Mouse (Mus musculus): ENCODE measurements around the gene Tbc1d7. TPM values are rescaled to one million over a fixed set of nuclear protein-coding genes. Genes with fewer than 3 reads are reported as not detected.

Gene Tbc1d7
- polyA plus RNA-seq, 1 experiment from 2014 or later, result 45.0 TPM

DNA sequence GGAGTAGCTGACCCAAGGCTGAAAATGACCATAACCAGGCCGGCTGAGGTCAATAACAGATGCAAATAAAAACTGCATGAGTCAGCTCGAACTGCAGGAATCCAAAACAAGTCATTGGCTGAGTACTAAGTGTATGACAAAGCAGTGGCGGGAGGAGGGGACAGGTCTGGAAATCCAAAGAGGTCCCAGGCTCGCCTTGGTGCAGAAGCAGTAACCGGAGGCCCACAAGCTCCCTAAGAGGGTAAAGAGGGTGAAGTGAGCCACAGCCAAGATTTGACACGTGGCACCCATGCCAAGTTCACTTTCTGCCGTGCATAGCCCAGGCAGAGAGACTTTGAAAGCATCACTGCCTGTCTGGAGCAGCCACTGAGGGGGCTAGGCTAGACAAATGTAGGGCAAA lies 41.0 kb upstream of the Tbc1d7 start:
- WGBS, result 46% methylated on average over 7 of the region's 7 CpGs
- no peak for ATAC-seq (replicated peaks; ENCODE audit: low FRiP score, low TSS enrichment, low read depth)

GRCm38 (mm10) chr13:43210956-43211355 lies 39.7 kb upstream of the Tbc1d7 start:
- H3K4me1 ChIP-seq (replicated peaks; ENCODE audit: control insufficient read depth, insufficient read depth, low read length), result peaks cover 13% of the 10 kb centered on the region; the same call in 1 of the 2 replicates
- no peaks in the 10 kb centered on the region for H3K36me3 ChIP-seq (ENCODE audit: control insufficient read depth, insufficient read depth, low read length)
- 80% methylated on average over 5 of the region's 5 CpGs for WGBS
- H3K9ac ChIP-seq (ENCODE audit: low read length), result no peak overlapping the region
- H3K4me2 ChIP-seq (ENCODE audit: low read length), result no peak overlapping the region
- no peak for ATAC-seq (replicated peaks; ENCODE audit: low FRiP score, low TSS enrichment, low read depth)
- DNase-seq (ENCODE audit: low spot score), result no peak
- H3K4me3 ChIP-seq (ENCODE audit: low read depth, low read length), result no peak overlapping the region
- H3K9me3 ChIP-seq (ENCODE audit: control insufficient read depth, low read length), result no peaks in the 10 kb centered on the region
- no peak overlapping the region for H3K27ac ChIP-seq (ENCODE audit: low read depth)
- no peaks in the 10 kb centered on the region for H3K27me3 ChIP-seq (replicated peaks; ENCODE audit: control insufficient read depth, insufficient read depth, low read length)

More for the DNA sequence above, 41.0 kb upstream of the Tbc1d7 start:
- DNase-seq (ENCODE audit: low spot score), result no peak
- Histone ChIP-seq H3K4me2 (ENCODE audit: low read length) (no peak overlapping the region), H3K27me3 (replicated peaks; ENCODE audit: control insufficient read depth, insufficient read depth, low read length) (no peaks in the 10 kb centered on the region), H3K9ac (ENCODE audit: low read length) (no peak overlapping the region), H3K4me3 (ENCODE audit: low read depth, low read length) (no peak overlapping the region), H3K36me3 (ENCODE audit: control insufficient read depth, insufficient read depth, low read length) (no peaks in the 10 kb centered on the region), H3K27ac (ENCODE audit: low read depth) (no peak overlapping the region), H3K9me3 (ENCODE audit: control insufficient read depth, low read length) (no peaks in the 10 kb centered on the region), H3K4me1 (replicated peaks; ENCODE audit: control insufficient read depth, insufficient read depth, low read length) (peaks cover 13% of the 10 kb centered on the region; the same call in 1 of the 2 replicates)

DNA sequence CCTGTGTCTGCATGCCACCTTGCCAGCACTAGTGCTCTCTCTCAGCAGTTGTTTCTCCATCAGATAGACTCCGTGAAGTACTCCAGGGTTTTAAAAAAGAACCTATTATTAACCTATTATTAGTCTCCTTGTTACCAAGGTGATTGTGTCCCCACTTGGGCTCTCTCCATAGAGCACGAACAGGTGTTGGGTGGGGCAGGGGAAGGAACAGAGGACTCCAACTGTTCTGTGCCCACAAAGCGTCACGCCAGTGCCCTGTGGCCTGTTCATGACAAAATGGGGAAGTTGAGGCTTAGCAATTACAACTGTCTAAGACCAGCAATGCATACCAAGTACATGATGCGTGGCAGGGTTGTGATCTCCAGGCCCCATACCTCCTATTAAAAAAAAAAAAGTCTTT lies 38.3 kb upstream of the Tbc1d7 start:
- Histone ChIP-seq H3K9me3 (ENCODE audit: control insufficient read depth, low read length) (no peaks in the 10 kb centered on the region), H3K4me1 (replicated peaks; ENCODE audit: control insufficient read depth, insufficient read depth, low read length) (0 out of 2 replicates have a peak, but pooled peaks cover 3% of the 10 kb centered on the region), H3K4me3 (ENCODE audit: low read depth, low read length) (no peak overlapping the region), H3K4me2 (ENCODE audit: low read length) (no peak overlapping the region), H3K27me3 (replicated peaks; ENCODE audit: control insufficient read depth, insufficient read depth, low read length) (no peaks in the 10 kb centered on the region), H3K9ac (ENCODE audit: low read length) (no peak overlapping the region), H3K36me3 (ENCODE audit: control insufficient read depth, insufficient read depth, low read length) (no peaks in the 10 kb centered on the region), H3K27ac (ENCODE audit: low read depth) (no peak overlapping the region)
- no peak for DNase-seq (ENCODE audit: low spot score)
- 85% methylated on average over 5 of the region's 5 CpGs for WGBS
- ATAC-seq (replicated peaks; ENCODE audit: low FRiP score, low TSS enrichment, low read depth), result no peak

DNA sequence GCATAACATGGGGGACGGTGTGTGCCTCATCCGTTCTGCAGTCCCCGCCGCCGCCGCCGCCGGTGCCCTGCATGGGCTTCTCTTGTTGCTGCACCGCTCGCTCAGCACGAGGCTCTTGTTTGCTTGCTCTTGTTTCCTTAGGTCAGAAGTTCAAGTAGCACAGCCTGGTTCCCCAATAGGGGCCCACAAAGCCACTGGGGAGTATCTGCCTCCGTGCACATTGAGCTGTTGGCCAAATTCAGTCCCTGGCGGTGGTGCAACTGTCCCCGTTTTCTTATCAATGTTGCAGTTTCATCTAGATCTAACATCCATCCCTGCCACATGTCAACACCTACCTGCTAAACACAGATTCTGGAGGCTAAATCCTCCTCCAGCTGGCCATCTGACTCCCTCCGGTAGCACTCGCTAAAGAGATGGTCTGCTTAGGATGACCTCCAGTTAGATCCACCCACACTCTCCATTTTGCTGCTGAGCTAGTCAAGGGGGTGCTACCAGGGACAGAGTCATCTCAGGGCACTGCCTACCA lies 37.7 kb upstream of the Tbc1d7 start:
- no peaks in the 10 kb centered on the region for H3K27me3 ChIP-seq (replicated peaks; ENCODE audit: control insufficient read depth, insufficient read depth, low read length)
- WGBS, result 51% methylated on average over 16 of the region's 16 CpGs
- DNase-seq (ENCODE audit: low spot score) (no peak), ATAC-seq (replicated peaks; ENCODE audit: low FRiP score, low TSS enrichment, low read depth) (no peak)
- no peaks in the 10 kb centered on the region for H3K36me3 ChIP-seq (ENCODE audit: control insufficient read depth, insufficient read depth, low read length)
- no peak overlapping the region for H3K27ac ChIP-seq (ENCODE audit: low read depth)
- H3K9ac ChIP-seq (ENCODE audit: low read length), result no peak overlapping the region
- no peak overlapping the region for H3K4me3 ChIP-seq (ENCODE audit: low read depth, low read length)
- peaks cover 3% of the 10 kb centered on the region; the same call in 1 of the 2 replicates for H3K4me1 ChIP-seq (replicated peaks; ENCODE audit: control insufficient read depth, insufficient read depth, low read length)
- no peaks in the 10 kb centered on the region for H3K9me3 ChIP-seq (ENCODE audit: control insufficient read depth, low read length)
- H3K4me2 ChIP-seq (ENCODE audit: low read length), result no peak overlapping the region

DNA sequence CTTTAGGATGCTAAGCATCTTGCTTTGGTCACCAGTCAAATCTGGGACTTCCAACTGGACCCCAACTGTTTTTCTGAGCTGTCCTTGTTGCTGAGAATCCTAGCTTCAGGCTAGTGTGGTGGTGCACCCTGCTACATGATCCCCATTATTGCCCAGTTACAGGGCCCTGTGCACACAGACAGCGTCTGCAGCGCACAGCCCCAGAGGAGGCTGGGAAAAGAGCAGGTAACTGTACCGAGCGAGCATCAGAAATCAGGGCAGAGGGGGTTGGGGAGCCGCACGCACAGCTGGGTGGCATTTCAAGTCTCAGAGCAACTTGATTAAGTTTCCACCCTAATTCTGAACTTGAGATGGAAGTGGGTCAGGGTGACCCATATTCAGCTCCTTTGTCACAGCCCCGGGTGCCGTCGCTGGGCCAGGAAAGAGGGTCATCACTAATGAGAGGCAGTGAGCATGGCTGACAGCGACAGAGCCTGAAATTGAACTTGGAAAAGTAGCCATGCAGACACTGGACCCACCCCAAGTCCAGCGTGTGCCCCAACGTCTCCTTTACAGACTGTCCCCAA lies 34.9 kb upstream of the Tbc1d7 start:
- 88% methylated on average over 12 of the region's 12 CpGs for WGBS
- H3K9me3 ChIP-seq (ENCODE audit: control insufficient read depth, low read length), result no peaks in the 10 kb centered on the region
- no peak for ATAC-seq (replicated peaks; ENCODE audit: low FRiP score, low TSS enrichment, low read depth)
- no peaks in the 10 kb centered on the region for H3K36me3 ChIP-seq (ENCODE audit: control insufficient read depth, insufficient read depth, low read length)
- no peak overlapping the region for H3K4me2 ChIP-seq (ENCODE audit: low read length)
- no peaks in the 10 kb centered on the region for H3K27me3 ChIP-seq (replicated peaks; ENCODE audit: control insufficient read depth, insufficient read depth, low read length)
- H3K4me3 ChIP-seq (ENCODE audit: low read depth, low read length), result no peak overlapping the region
- no peak overlapping the region for H3K27ac ChIP-seq (ENCODE audit: low read depth)
- DNase-seq (ENCODE audit: low spot score), result no peak
- peaks cover 5% of the 10 kb centered on the region; the same call in 1 of the 2 replicates for H3K4me1 ChIP-seq (replicated peaks; ENCODE audit: control insufficient read depth, insufficient read depth, low read length)
- no peak overlapping the region for H3K9ac ChIP-seq (ENCODE audit: low read length)

- H3K9me3 ChIP-seq (ENCODE audit: control insufficient read depth, low read length), result no peaks in the 10 kb centered on the region
- no peaks in the 10 kb centered on the region for H3K36me3 ChIP-seq (ENCODE audit: control insufficient read depth, insufficient read depth, low read length)
- H3K4me3 ChIP-seq (ENCODE audit: low read depth, low read length), result no peak overlapping the region
- H3K27me3 ChIP-seq (replicated peaks; ENCODE audit: control insufficient read depth, insufficient read depth, low read length), result no peaks in the 10 kb centered on the region
- H3K9ac ChIP-seq (ENCODE audit: low read length), result no peak overlapping the region
- 43% methylated on average over 5 of the region's 5 CpGs for WGBS
- H3K4me1 ChIP-seq (replicated peaks; ENCODE audit: control insufficient read depth, insufficient read depth, low read length), result peaks cover 5% of the 10 kb centered on the region; the same call in 1 of the 2 replicates
- no peak overlapping the region for H3K4me2 ChIP-seq (ENCODE audit: low read length)
- ATAC-seq (replicated peaks; ENCODE audit: low FRiP score, low TSS enrichment, low read depth), result no peak
- no peak for DNase-seq (ENCODE audit: low spot score)
- H3K27ac ChIP-seq (ENCODE audit: low read depth), result no peak overlapping the region
These were observed 32.3 kb upstream of the Tbc1d7 start for GRCm38 (mm10) chr13:43203641-43204040.

GRCm38 (mm10) chr13:43203234-43203633 lies 31.9 kb upstream of the Tbc1d7 start:
- Histone ChIP-seq H3K4me1 (replicated peaks; ENCODE audit: control insufficient read depth, insufficient read depth, low read length) (peaks cover 5% of the 10 kb centered on the region; the same call in 1 of the 2 replicates), H3K27me3 (replicated peaks; ENCODE audit: control insufficient read depth, insufficient read depth, low read length) (no peaks in the 10 kb centered on the region), H3K27ac (ENCODE audit: low read depth) (no peak overlapping the region), H3K9ac (ENCODE audit: low read length) (no peak overlapping the region), H3K36me3 (ENCODE audit: control insufficient read depth, insufficient read depth, low read length) (no peaks in the 10 kb centered on the region), H3K9me3 (ENCODE audit: control insufficient read depth, low read length) (no peaks in the 10 kb centered on the region), H3K4me3 (ENCODE audit: low read depth, low read length) (no peak overlapping the region), H3K4me2 (ENCODE audit: low read length) (no peak overlapping the region)
- ATAC-seq (replicated peaks; ENCODE audit: low FRiP score, low TSS enrichment, low read depth) (no peak), DNase-seq (ENCODE audit: low spot score) (no peak)
- 80% methylated on average over 7 of the region's 7 CpGs for WGBS

DNA sequence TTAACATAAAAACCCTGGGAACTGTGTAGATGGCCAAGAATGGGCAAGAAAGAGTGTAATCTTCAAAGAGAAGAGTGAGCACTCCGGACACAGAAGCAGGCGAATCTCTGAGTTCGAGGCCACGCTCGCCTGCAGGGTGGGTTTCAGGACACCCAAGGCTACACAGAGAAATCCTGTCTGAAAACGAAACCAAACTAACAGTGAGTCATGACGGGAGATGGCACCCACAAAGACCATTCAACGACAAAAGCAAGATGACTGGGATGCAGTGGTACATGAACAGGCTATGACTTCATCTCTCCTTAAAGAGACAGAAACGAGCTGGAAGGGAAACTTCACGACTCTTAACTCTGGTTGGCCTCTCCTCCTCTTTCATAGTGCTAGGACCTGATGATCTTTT lies 31.1 kb upstream of the Tbc1d7 start:
- Histone ChIP-seq H3K9me3 (ENCODE audit: control insufficient read depth, low read length) (no peaks in the 10 kb centered on the region), H3K27me3 (replicated peaks; ENCODE audit: control insufficient read depth, insufficient read depth, low read length) (no peaks in the 10 kb centered on the region), H3K27ac (ENCODE audit: low read depth) (no peak overlapping the region), H3K4me1 (replicated peaks; ENCODE audit: control insufficient read depth, insufficient read depth, low read length) (peaks cover 5% of the 10 kb centered on the region; the same call in 1 of the 2 replicates), H3K4me3 (ENCODE audit: low read depth, low read length) (no peak overlapping the region), H3K4me2 (ENCODE audit: low read length) (no peak overlapping the region), H3K36me3 (ENCODE audit: control insufficient read depth, insufficient read depth, low read length) (no peaks in the 10 kb centered on the region), H3K9ac (ENCODE audit: low read length) (no peak overlapping the region)
- ATAC-seq (replicated peaks; ENCODE audit: low FRiP score, low TSS enrichment, low read depth), result no peak
- no peak for DNase-seq (ENCODE audit: low spot score)
- 85% methylated on average over 10 of the region's 10 CpGs for WGBS

DNA sequence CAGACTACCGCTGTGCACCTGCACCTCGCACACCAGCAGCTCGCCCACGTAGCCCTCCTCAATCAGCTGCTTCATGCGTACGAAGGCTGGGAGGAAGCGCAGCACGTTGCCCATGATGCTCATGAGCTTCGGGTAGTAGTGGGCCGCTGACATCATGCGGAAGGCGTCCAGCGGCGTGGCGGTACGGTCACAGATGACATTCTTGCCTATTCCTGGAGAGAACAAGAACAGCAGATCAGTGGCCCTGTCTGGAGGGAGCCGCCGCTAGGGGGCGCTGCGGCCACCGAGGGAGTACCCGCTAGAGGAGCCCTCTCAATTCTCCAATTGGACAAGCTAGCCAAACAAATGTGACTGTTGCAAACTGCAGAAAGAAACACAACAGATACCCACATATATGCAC lies 29.7 kb upstream of the Tbc1d7 start:
- H3K9me3 ChIP-seq (ENCODE audit: control insufficient read depth, low read length), result no peaks in the 10 kb centered on the region
- 37% methylated on average over 22 of the region's 22 CpGs for WGBS
- ATAC-seq (replicated peaks; ENCODE audit: low FRiP score, low TSS enrichment, low read depth) (no peak), DNase-seq (ENCODE audit: low spot score) (peak; percentile 62)
- H3K4me1 ChIP-seq (replicated peaks; ENCODE audit: control insufficient read depth, insufficient read depth, low read length), result peaks cover 5% of the 10 kb centered on the region; the same call in 1 of the 2 replicates
- no peaks in the 10 kb centered on the region for H3K27me3 ChIP-seq (replicated peaks; ENCODE audit: control insufficient read depth, insufficient read depth, low read length)
- H3K9ac ChIP-seq (ENCODE audit: low read length), result no peak overlapping the region
- no peak overlapping the region for H3K27ac ChIP-seq (ENCODE audit: low read depth)
- no peak overlapping the region for H3K4me3 ChIP-seq (ENCODE audit: low read depth, low read length)
- H3K4me2 ChIP-seq (ENCODE audit: low read length), result no peak overlapping the region
- H3K36me3 ChIP-seq (ENCODE audit: control insufficient read depth, insufficient read depth, low read length), result no peaks in the 10 kb centered on the region

Data from intestine, embryonic 14.5 days (tissue).